Mouse (Mus musculus) thymus, postnatal 36 days (tissue): ENCODE data around the gene Lrba.
A peak's percentile ranks its signal among the peaks of the same experiment; 100 is the strongest.

Experiments used
- DNase-seq, 2 experiments: peaks; one replicate each; pipeline ENCODE4 v3.0.0; 2022; ENCODE audit warnings: mixed read lengths in 2 of 2

The Lrba gene

GRCm38 (mm10) chr3:86224564-86225421, at the start of gene Lrba:
Gene Lrba, plus strand, starts transcription at chr3:86224680.
- DNase-seq = peak; percentile 88 to 91

- DNase-seq = no peak
These were observed 44.8 kb upstream of the Lrba start for GRCm38 (mm10) chr3:86179714-86180113.

GRCm38 (mm10) chr3:86181107-86181506, 43.4 kb upstream of the Lrba start:
- no peak for DNase-seq

- no peak for DNase-seq
These were observed 39.9 kb upstream of the Lrba start for GRCm38 (mm10) chr3:86184546-86184945.

GRCm38 (mm10) chr3:86187736-86188389, 36.6 kb upstream of the Lrba start:
- no peak for DNase-seq

GRCm38 (mm10) chr3:86195981-86196380, 28.5 kb upstream of the Lrba start:
- peak in 1 of 2 experiments; percentile 10 for DNase-seq

GRCm38 (mm10) chr3:86196471-86196870, 28.0 kb upstream of the Lrba start:
- DNase-seq = peak in 1 of 2 experiments; percentile 10

GRCm38 (mm10) chr3:86201645-86202175, 22.8 kb upstream of the Lrba start:
- no peak for DNase-seq

GRCm38 (mm10) chr3:86202449-86202848, 22.0 kb upstream of the Lrba start:
- DNase-seq = no peak

- no peak for DNase-seq
These were observed 19.7 kb upstream of the Lrba start for GRCm38 (mm10) chr3:86204608-86205358.

GRCm38 (mm10) chr3:86206556-86206955, 17.9 kb upstream of the Lrba start:
- no peak for DNase-seq

- DNase-seq = no peak
These were observed 14.1 kb upstream of the Lrba start for GRCm38 (mm10) chr3:86210267-86210939.

- DNase-seq = no peak
These were observed 13.5 kb upstream of the Lrba start for GRCm38 (mm10) chr3:86210959-86211358.

- DNase-seq = no peak
These were observed 10.2 kb upstream of the Lrba start for GRCm38 (mm10) chr3:86214248-86214647.

GRCm38 (mm10) chr3:86223634-86224313, 706 bp upstream of the Lrba start:
- DNase-seq = peak; percentile 88 to 93

GRCm38 (mm10) chr3:86224314-86224563, 241 bp upstream of the Lrba start:
- no peak for DNase-seq

- no peak for DNase-seq
These were observed 7.1 kb downstream of the Lrba start for GRCm38 (mm10) chr3:86231532-86232086.

- DNase-seq = no peak
These were observed 22.7 kb downstream of the Lrba start for GRCm38 (mm10) chr3:86247193-86247592.

GRCm38 (mm10) chr3:86251212-86251611, 26.7 kb downstream of the Lrba start:
- no peak for DNase-seq

- DNase-seq = no peak
These were observed 28.1 kb downstream of the Lrba start for GRCm38 (mm10) chr3:86252588-86252987.

GRCm38 (mm10) chr3:86253071-86253470, 28.6 kb downstream of the Lrba start:
- DNase-seq = no peak

GRCm38 (mm10) chr3:86253791-86254190, 29.3 kb downstream of the Lrba start:
- DNase-seq = no peak
